9 mouse cellular contexts compared by ENCODE assay signal in genomic region chr12:119426887-119427204, GRCm38 (mm10).
DNase-seq lines count a peak whose midpoint lies in the region; ATAC-seq lines count a peak whose summit lies in the region.
"Had no signal": no experiment of that assay in that cellular context is flagged by ENCODE, and none has a peak within 500 bp of the region (broad histone marks: within the 10 kb centered on the region; RNA-seq: fewer than 3 reads in every experiment).

No protein-coding gene starts in this region.

- H3K4me2 ChIP-seq in hindbrain, embryonic 16.5 days (ENCODE audit: low read length), result no peak overlapping the region

- ATAC-seq in erythroid progenitor cell, adult 5-6 weeks (replicated peaks; ENCODE audit: low FRiP score, poor library complexity, severe bottlenecking), result peak; percentile 80
- peak; percentile 93 for ATAC-seq in hindbrain, embryonic 16.5 days
- ATAC-seq in megakaryocyte, adult 5-6 weeks (ENCODE audit: poor library complexity, severe bottlenecking), result peak; percentile 95

- no peaks in the 10 kb centered on the region for H3K27me3 ChIP-seq in hindbrain, embryonic 16.5 days (replicated peaks; ENCODE audit: control insufficient read depth, insufficient read depth, low read length)

- DNase-seq in gastrocnemius, postnatal 10 days, result peak; percentile 14
- DNase-seq in gastrocnemius, postnatal 36 days, result no peak
- peak; percentile 59 for DNase-seq in adrenal gland, adult 2 months
- peak; percentile 20 to 49 for DNase-seq in layer of hippocampus, postnatal 14 days (ENCODE audit: low spot score in 2 of 2)
- peak; percentile 36 for DNase-seq in right cerebral cortex, postnatal 4 days

- H3K9me3 ChIP-seq in hindbrain, embryonic 16.5 days (ENCODE audit: control insufficient read depth, low read length), result no peaks in the 10 kb centered on the region

- no peak overlapping the region for H3K27ac ChIP-seq in hindbrain, embryonic 16.5 days (ENCODE audit: low read depth, low read length)
- H3K27ac ChIP-seq: macrophage had no signal

- no peaks in the 10 kb centered on the region for H3K4me1 ChIP-seq in hindbrain, embryonic 16.5 days (ENCODE audit: control insufficient read depth, insufficient read depth, low read depth, low read length)

- no peak overlapping the region for H3K9ac ChIP-seq in hindbrain, embryonic 16.5 days (ENCODE audit: low read depth, low read length)

- intact Hi-C loops in gastrocnemius, postnatal 36 days (cut with DNase I), result no loop called here

- H3K4me3 ChIP-seq in hindbrain, embryonic 16.5 days (ENCODE audit: low read length), result no peak overlapping the region

- WGBS in hindbrain, embryonic 16.5 days, result 68% methylated on average over 1 of the region's 1 CpGs

- H3K36me3 ChIP-seq in hindbrain, embryonic 16.5 days (ENCODE audit: control insufficient read depth, insufficient read depth, low read length), result no peaks in the 10 kb centered on the region

Comparison
In these comparisons a context has a peak if more than half of its experiments do, and no peak if none do; other contexts are left out.
1. DNase-seq: peak in gastrocnemius, postnatal 10 days (single experiment), adrenal gland, adult 2 months (single experiment), layer of hippocampus, postnatal 14 days (2 of 2) and right cerebral cortex, postnatal 4 days (single experiment); none in gastrocnemius, postnatal 36 days (0 of 2).
2. Peak in every context shown above with its lines, with median percentiles within 50 percentile points of each other: ATAC-seq.